Mouse (Mus musculus): ENCODE data around the gene Gpr84.
A peak's percentile ranks its signal among the peaks of the same experiment; 100 is the strongest.

Gene Gpr84

GRCm38 (mm10) chr15:103310365-103310910 lies at the start of gene Gpr84:
Gpr84 (minus strand) TSS chr15:103310612.
- no peak for DNase-seq (ENCODE audit: low spot score in 2 of 2)

GRCm38 (mm10) chr15:103359869-103360602 lies 49.6 kb upstream of the Gpr84 start:
- DNase-seq (ENCODE audit: low spot score in 2 of 2), result no peak

DNA sequence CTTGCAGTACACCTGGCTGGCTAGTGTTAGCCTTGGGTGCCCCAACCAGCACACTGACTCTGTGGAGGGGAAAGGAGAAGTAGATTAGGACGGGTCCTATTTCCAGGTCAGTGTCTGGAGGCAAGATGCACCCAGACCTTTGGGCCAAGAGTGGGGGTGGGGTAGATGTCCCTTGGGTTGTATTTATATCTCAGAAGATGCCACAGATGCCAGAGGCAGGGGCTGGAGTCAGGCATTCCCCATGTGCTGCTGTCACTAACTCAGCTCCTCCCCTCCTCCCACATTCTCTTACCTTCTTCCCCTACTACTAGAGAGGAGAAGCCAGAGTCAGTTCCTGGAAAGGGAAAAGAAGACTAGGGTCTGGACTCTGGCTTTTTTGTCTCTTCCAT lies 48.7 kb upstream of the Gpr84 start:
- DNase-seq (ENCODE audit: low spot score in 2 of 2), result no peak

DNA sequence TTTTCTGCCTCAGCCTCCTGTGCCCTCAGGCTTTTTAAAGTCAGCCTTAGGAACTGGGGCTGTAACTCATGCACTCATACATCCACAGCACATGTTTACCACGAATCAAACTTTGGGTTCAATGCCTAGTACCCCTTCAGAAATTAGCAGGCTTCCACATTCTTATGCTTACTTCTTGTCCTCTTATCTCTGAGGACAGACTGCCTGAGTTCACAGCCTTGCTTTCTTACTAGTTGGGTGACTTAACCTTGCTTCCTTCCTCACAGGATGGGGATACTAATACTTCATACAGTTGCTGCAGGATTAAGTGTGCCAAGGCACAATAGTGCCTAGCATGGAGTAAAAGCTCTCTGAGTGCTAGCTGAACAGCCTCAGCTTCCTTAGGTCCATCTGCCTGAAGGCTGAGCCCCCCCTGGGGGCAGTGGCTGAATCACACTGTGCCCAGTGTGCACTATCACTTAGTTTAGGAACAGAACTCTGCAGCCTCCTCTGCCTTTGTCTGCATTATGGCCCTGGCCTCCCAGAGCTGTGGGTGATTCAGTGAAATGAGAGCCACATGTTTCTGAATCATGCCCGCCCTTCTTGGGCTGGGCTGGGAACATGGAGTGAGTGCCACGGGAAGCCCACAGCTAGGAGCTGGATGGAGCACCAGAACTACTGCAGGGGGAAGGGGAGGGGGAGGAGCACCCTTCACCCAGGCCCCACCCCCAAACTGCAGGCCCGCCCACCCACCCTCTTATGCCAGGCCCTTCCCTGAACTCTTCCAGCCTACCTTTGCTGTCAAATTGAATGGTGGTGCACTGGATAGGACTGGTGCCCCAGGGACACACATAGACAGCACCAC lies 48.1 kb upstream of the Gpr84 start:
- no peak for DNase-seq (ENCODE audit: low spot score in 2 of 2)

DNA sequence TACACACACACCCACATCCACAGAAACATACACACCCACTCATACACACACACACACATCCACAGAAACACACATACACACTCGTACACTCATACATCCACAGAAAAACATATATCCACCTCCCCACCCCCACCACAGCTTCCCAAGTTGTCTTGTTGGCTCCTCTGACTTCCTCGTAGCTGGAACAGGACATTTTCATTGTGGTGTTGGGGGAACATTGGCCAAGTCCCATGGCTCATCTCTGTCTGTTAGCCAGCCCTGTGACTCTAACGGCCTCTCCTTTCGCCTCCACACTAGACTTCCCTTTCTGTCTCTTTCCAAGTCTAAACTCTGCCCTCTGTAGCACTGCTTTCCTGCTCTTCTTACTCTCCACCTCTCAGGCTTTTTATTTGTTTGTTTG lies 47.4 kb upstream of the Gpr84 start:
- DNase-seq (ENCODE audit: low spot score in 2 of 2), result no peak

DNA sequence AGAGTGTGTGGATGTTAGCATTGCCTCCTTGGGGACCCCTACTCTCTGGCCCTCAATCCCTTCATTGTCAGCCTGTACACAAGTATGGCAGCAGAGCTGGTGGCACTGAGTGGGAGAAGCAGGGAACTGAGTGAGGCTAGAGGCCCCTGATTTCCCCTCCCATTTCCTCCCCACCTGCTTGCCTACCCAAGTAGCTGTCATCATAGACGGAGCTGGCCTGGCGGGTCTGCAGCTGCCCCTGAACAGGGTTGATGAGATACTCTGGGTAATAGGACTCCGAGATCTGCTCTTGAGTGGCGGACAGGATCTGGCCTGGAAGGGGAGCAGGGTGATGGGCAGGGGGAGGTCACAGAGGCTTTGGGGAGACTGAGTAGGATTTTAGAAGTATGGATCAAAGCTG lies 45.7 kb upstream of the Gpr84 start:
- no peak for DNase-seq (ENCODE audit: low spot score in 2 of 2)

- DNase-seq (ENCODE audit: low spot score in 2 of 2), result no peak
Measured at GRCm38 (mm10) chr15:103355420-103355819, 45.0 kb upstream of the Gpr84 start.

DNA sequence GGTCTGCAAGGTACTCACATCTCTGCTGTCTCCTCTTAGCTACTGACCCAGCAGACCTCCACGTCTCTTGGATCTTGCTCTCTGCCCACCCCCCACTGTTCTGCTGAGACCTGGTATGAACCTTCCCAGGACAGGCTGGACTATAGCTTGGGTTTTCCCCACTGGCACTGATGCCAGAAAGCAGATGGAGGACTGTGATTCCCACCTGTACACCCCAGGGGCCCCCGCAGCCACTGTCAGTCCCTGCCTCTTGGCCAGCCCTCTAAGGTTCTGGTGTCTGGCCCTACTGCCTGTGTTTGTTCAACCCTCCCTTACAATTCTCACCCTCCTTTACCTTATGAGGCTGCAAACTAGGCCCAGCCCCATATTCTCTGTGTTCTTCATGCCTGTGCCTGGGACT lies 44.3 kb upstream of the Gpr84 start:
- no peak for DNase-seq (ENCODE audit: low spot score in 2 of 2)

GRCm38 (mm10) chr15:103353511-103354256 lies 43.3 kb upstream of the Gpr84 start:
- DNase-seq (ENCODE audit: low spot score in 2 of 2), result no peak

GRCm38 (mm10) chr15:103352856-103353255 lies 42.4 kb upstream of the Gpr84 start:
- DNase-seq (ENCODE audit: low spot score in 2 of 2), result peak; percentile 32 to 36

DNA sequence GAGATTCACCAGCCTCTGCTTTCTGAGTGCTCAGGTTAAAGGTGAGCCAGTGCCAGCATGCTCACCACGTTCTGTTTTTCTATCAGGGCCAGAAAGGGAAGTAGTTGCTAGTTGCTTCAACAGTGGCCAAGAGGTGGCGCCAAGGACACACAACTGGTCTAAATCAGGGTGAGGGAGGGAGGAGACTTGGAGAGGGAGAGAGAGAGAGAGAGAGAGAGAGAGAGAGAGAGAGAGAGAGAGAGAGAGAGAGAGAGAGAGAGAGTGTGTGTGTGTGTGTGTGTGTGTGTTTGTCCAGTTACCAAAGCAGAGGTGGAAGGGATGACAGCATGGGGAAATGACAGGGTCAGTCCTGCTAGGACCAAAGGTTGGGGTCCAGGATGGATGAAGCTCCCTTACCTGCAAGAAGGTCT lies 36.9 kb upstream of the Gpr84 start:
- peak; percentile 64 to 72 for DNase-seq (ENCODE audit: low spot score in 2 of 2)

GRCm38 (mm10) chr15:103345789-103346188 lies 35.4 kb upstream of the Gpr84 start:
- no peak for DNase-seq (ENCODE audit: low spot score in 2 of 2)

DNA sequence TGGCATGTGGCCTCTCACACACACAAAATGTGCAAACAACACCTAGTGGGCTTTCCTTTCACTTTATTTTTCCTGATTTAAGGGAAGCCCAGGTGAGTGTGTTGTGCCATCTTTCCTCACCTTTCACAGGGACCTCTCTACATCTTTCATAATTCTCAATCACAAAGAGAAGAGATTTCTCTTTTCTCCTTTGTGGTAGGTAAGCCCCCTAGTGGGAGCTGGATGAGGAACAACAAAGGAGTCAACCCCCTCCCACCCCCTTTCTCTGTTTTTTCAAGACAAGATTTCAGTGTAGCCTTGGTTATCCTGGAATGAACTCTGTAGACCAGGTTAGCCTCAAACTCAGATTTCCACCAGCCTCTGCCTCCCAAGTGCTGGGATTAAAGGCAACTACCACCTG lies 33.1 kb upstream of the Gpr84 start:
- no peak for DNase-seq (ENCODE audit: low spot score in 2 of 2)

- no peak for DNase-seq (ENCODE audit: low spot score in 2 of 2)
Measured at GRCm38 (mm10) chr15:103343008-103343407, 32.6 kb upstream of the Gpr84 start.

DNA sequence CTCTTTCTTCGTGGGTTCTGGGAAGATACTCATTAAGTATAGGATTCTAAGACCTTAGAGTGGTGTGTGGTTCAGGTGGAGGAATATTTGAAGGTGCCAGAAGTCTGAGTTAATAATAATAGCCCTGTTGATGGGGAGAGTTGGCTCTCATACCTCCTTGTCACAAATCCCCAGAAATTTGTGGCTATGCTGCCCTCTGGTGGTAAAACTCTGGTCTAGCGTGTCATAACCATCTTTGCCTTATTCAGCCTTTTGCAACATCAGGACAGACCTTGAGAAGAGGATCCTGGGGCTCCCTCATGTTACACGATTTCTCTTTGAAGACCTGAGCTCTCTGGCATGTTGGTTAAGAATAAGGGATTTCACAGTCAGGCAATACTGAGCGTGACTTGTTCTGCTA lies 32.0 kb upstream of the Gpr84 start:
- peak; percentile 68 to 76 for DNase-seq (ENCODE audit: low spot score in 2 of 2)

DNA sequence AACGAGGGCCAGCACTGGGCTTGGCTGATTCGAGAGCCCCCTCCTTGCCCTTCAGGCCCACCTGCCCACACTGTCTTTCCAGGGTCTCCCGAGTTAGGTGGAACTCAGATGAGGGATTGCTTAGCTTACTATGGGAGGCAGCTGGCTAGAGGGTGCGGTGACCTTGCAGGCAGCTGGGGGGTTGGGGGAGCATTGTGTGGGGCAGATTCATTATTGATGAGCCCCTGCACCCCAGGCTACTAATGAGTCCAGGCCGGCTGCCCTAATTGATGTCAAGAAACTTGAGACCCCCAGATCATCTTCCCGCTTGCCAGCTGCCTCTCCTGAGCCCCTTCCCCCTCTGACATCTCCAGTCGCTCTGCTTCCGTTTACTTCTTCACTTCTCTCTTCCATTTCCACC lies 31.1 kb upstream of the Gpr84 start:
- DNase-seq (ENCODE audit: low spot score in 2 of 2), result no peak

GRCm38 (mm10) chr15:103340786-103341185 lies 30.4 kb upstream of the Gpr84 start:
- DNase-seq (ENCODE audit: low spot score in 2 of 2), result no peak

- peak; percentile 64 to 65 for DNase-seq (ENCODE audit: low spot score in 2 of 2)
Measured at GRCm38 (mm10) chr15:103339961-103340337, 29.5 kb upstream of the Gpr84 start, which contains the start of gene Zfp385a. Zfp385a (minus strand) TSS chr15:103340093.

DNA sequence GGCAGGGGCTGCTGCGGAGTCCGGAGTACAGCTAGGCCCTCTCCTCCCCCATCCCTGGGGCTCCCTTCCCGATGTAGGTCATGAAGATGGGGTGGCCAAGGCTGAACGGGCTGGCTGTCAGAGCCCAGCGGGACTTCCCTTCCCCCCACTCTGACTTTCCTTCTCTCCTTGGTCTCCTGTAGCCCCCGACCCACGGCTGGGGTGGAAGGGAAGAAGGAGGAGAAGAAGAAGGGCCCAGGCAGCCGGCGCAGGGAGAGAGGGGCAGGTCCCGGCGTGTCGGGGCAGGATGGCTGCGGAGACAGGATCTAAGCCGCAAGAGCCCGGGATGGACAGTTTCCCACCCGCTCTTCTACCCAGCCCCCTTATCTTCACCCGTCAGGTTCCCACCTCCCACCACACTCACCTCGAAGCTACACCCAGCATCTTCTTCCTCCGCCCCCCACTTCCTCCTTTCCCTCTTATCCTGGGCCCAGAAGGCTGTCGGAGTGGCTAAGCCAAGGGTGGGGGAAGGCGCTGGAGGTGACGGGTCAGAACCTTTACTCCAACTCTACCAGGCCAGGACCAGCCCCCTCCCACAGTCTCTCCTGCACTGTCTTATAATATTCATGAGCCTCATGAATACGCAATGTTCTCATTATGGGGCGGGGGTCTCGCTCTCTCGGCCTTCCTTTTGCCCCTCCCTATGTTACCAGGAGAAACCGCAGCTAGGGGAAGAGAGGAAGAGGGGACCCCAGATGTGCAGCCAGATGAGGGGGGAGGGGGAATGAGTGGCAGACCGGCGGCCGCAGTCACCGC lies 29.0 kb upstream of the Gpr84 start:
- DNase-seq (ENCODE audit: low spot score in 2 of 2), result peak in 1 of 2 experiments; percentile 34

GRCm38 (mm10) chr15:103338829-103339165 lies 28.4 kb upstream of the Gpr84 start:
- no peak for DNase-seq (ENCODE audit: low spot score in 2 of 2)

DNA sequence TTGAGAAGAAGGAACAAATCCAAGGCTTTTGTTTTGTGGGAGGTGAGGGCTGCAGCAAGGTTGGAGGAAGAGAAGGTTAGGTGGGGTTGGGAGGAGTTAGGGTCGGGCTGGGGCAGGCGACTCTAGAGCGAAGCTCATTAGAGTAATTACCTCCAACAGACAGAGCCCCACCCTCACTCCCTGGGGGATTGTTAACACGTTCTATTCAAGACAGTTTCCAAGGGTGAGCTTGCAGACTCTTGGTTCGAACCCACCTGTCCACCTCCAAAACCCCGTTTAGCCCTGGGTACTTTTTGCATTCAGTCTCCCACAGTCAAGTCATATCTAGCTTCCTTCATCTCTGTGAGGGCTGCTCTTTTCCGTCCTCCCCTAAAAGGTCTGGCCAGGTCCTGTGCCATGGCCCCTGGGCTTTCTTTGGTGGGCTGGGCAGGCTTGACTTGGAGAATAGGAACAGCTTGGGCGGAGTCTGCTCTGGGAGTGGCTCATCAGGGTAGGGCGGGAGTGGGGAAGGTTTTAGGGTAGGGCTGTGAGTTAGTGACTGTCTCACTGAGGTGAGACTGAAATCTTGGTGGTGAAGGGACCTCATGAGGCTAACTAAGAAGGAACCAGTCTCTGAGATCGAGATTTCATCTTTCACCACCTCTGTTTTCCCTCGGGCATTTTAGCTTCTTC lies 26.7 kb upstream of the Gpr84 start:
- DNase-seq (ENCODE audit: low spot score in 2 of 2), result peak; percentile 30 to 47
